Mouse (Mus musculus) ES-E14 (cell line): Measurements from ENCODE around the gene Pold3. TPM values are rescaled to one million over a fixed set of nuclear protein-coding genes. Genes with fewer than 3 reads are reported as not detected.

ENCODE experiments used
- DNase-seq: peaks from one replicate; pipeline ENCODE4 v3.0.0-alpha.2; 2013; ENCODE audit warnings: low read depth, low spot score
- H3K27ac ChIP-seq: 2 replicates; pipeline ENCODE4 v1.5.1; 2012; ENCODE audit warnings: low read depth, mild to moderate bottlenecking, low read length, moderate library complexity, mixed read lengths; ENCODE audit not compliant: poor library complexity, insufficient read depth, severe bottlenecking
- H3K36me3 ChIP-seq: 2 replicates; pipeline ENCODE4 v1.6.1; 2012; ENCODE audit warnings: mild to moderate bottlenecking, low read length, moderate library complexity, mixed read lengths; ENCODE audit not compliant: control insufficient read depth, poor library complexity, insufficient read depth, severe bottlenecking
- H3K4me1 ChIP-seq, 2 experiments: fragments of 150-350 bp in 1 of 2; sonication (generic) in 1 of 2; 2 replicates each; pipeline ENCODE4 v1.6.1; 2012; ENCODE audit warnings: low read length in 2 of 2, mild to moderate bottlenecking in 1 of 2, mixed read lengths in 1 of 2; ENCODE audit not compliant: control insufficient read depth in 2 of 2, insufficient read depth in 2 of 2, poor library complexity in 1 of 2
- H3K4me3 ChIP-seq, 2 experiments: fragments of 150-350 bp in 1 of 2; sonication (generic) in 1 of 2; 2 replicates each; pipeline ENCODE4 v1.5.1; 2012; ENCODE audit warnings: low read length in 2 of 2, low read depth in 1 of 2, mild to moderate bottlenecking in 1 of 2, mixed read lengths in 1 of 2; ENCODE audit not compliant: insufficient read depth in 1 of 2, poor library complexity in 1 of 2, severe bottlenecking in 1 of 2
- H3K9ac ChIP-seq: 2 replicates; pipeline ENCODE4 v1.6.1; 2012; ENCODE audit warnings: low read depth, mild to moderate bottlenecking, low read length, mixed read lengths; ENCODE audit not compliant: poor library complexity, insufficient read depth, severe bottlenecking
- H3K9me3 ChIP-seq: fragments of 150-350 bp; sonication (generic); 2 replicates; pipeline ENCODE4 v1.6.1; 2012; ENCODE audit warnings: low read depth, mild to moderate bottlenecking, low read length; ENCODE audit not compliant: control insufficient read depth, insufficient read depth
- CHD2 ChIP-seq: IDR thresholded peaks from 2 replicates; pipeline ENCODE4 v1.6.1; 2014; ENCODE audit warnings: mild to moderate bottlenecking, low read depth, low read length, inconsistent platforms
- HCFC1 ChIP-seq: IDR thresholded peaks from 2 replicates; pipeline ENCODE4 v1.6.1; 2012; ENCODE audit warnings: low read length, inconsistent platforms, borderline replicate concordance; ENCODE audit not compliant: insufficient read depth
- MAFK ChIP-seq: IDR thresholded peaks from 2 replicates; pipeline ENCODE4 v1.6.1; 2014; ENCODE audit warnings: mild to moderate bottlenecking, low read depth, low read length, inconsistent platforms; ENCODE audit not compliant: insufficient read depth
- ZC3H11A ChIP-seq: IDR thresholded peaks from 2 replicates; pipeline ENCODE4 v1.6.1; 2012; ENCODE audit warnings: low read depth, mild to moderate bottlenecking, inconsistent platforms, low read length, borderline replicate concordance
- ZNF384 ChIP-seq: IDR thresholded peaks from 2 replicates; pipeline ENCODE4 v1.6.1; 2012; ENCODE audit warnings: low read depth, low read length, inconsistent platforms
- in situ Hi-C, 2 experiments: fragments of 600-800 bp; cut with MboI; formaldehyde crosslinking; loops; one replicate each; pipeline ENCODE4 v1.15.1; 2025; ENCODE audit warnings: low sequenced_read_pairs in 2 of 2, inconsistent platforms in 1 of 2; ENCODE audit not compliant: unreplicated experiment in 2 of 2
- total RNA-seq: library from RNA; depleted of rRNA; stranded (reverse); fragments of 300-350 nt; gene quantifications from 2 replicates; pipeline ENCODE4 v1.2.3, GENCODE M21; 2012

The Pold3 gene
- total RNA-seq, 1 experiment: 42.5 TPM

DNA sequence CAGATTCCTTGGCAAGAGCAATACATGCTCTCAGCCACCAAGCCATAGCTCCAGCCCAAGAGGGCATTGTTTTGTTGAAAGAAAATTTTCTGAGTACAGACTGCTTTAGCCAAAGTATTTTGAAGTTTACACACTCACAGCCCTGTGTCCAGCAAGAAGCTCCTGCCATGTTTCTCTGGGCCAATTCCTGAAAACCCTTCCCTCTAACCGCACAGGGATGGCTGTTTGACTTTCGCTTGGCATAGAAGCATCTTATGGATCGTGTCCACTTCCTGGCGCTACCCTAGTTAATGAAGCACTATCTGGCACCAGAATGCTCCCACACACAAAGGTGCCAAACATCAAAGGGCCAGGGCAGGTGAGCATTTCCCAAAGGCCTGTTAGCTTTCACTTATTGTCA is 27.2 kb upstream of the Pold3 start:
- H3K9ac ChIP-seq: no peak overlapping the region
- no peak for DNase-seq
- H3K27ac ChIP-seq: no peak overlapping the region
- H3K36me3 ChIP-seq: no peaks in the 10 kb centered on the region
- no peak for TF ChIP-seq MAFK
- no peak for TF ChIP-seq ZNF384
- TF ChIP-seq HCFC1: no peak
- no peak for TF ChIP-seq ZC3H11A
- TF ChIP-seq CHD2: no peak
- in situ Hi-C loops: no loop called here
- no peaks in the 10 kb centered on the region for H3K9me3 ChIP-seq
- no peak overlapping the region for H3K4me3 ChIP-seq
- H3K4me1 ChIP-seq: peaks cover 0 to 2% of the 10 kb centered on the region in 2 experiments; a peak in 1 of 4 replicates

DNA sequence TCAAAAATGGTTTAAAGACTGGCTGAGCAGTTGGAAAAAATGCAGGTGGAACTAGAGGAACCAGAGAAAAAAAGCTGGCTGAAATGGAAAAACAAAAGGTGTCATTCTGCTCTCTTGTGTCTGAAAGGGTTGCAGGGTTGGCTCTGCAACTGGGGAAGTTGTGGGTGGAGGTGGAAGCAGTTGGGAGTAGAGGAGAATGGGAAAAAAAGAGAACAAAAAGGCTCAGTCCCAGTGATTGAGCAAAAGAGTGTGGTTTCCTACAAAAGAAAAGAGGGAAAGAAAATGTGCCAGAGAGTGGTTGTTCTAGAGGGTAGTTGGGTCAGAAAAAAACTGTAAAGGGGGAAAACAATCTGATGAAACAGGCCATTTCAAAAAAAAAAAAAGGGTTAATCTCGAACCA is 19.2 kb upstream of the Pold3 start:
- Histone ChIP-seq H3K4me3 (no peak overlapping the region), H3K27ac (no peak overlapping the region), H3K9ac (no peak overlapping the region), H3K4me1 (no peaks in the 10 kb centered on the region), H3K9me3 (no peaks in the 10 kb centered on the region), H3K36me3 (no peaks in the 10 kb centered on the region)
- no peak for DNase-seq
- in situ Hi-C loops: no loop called here
- TF ChIP-seq ZC3H11A (no peak), CHD2 (no peak), ZNF384 (no peak), HCFC1 (no peak), MAFK (no peak)

DNA sequence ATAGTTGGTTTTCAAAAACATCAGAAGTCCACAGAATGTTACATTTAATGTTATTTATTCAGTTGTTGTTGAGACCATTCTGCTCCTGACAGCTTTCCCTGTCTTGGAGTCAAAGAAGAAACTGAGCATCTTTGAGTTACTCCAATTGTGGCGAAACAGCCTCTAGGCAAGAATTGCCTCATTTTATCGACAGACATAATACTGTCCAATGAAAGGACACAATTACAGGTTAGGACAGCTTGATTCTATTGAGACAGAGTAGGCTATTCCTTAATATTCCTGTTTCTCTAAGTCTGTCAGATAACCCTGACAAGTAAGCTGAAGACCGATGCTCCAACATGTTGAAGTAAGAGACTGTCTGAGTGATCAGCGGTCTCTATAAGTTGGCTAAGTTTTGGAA is 16.7 kb upstream of the Pold3 start:
- H3K4me3 ChIP-seq: no peak overlapping the region
- TF ChIP-seq ZC3H11A (no peak), MAFK (no peak), CHD2 (no peak), HCFC1 (no peak), ZNF384 (no peak)
- no peaks in the 10 kb centered on the region for H3K9me3 ChIP-seq
- no peak overlapping the region for H3K27ac ChIP-seq
- in situ Hi-C loops: no loop called here
- no peaks in the 10 kb centered on the region for H3K4me1 ChIP-seq
- no peaks in the 10 kb centered on the region for H3K36me3 ChIP-seq
- DNase-seq: no peak
- no peak overlapping the region for H3K9ac ChIP-seq

DNA sequence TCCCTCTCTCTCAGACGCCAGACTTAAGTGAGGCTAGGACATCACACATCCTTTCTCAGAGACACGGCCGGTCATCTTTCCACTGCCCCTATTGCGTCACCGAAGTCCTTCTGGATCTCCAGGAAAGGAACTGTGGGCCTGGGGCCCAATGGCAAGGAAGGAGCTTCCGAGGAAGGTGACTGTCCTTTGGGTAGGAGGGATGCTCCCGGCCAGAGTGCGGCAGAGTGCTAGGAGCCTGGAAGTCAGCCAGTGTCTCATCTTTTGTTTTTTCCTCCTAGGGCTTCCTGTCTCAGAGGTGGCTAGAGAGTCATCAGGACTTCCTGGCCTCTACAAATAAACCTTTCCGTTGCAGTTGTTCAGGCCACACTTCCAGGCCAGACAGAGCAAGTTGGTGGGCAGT is 15.7 kb upstream of the Pold3 start:
- in situ Hi-C loops: no loop called here
- no peak overlapping the region for H3K27ac ChIP-seq
- TF ChIP-seq ZC3H11A (no peak), HCFC1 (no peak), MAFK (no peak), CHD2 (no peak), ZNF384 (no peak)
- no peaks in the 10 kb centered on the region for H3K36me3 ChIP-seq
- H3K9ac ChIP-seq: no peak overlapping the region
- DNase-seq: no peak
- no peaks in the 10 kb centered on the region for H3K9me3 ChIP-seq
- no peak overlapping the region for H3K4me3 ChIP-seq
- H3K4me1 ChIP-seq: no peaks in the 10 kb centered on the region

DNA sequence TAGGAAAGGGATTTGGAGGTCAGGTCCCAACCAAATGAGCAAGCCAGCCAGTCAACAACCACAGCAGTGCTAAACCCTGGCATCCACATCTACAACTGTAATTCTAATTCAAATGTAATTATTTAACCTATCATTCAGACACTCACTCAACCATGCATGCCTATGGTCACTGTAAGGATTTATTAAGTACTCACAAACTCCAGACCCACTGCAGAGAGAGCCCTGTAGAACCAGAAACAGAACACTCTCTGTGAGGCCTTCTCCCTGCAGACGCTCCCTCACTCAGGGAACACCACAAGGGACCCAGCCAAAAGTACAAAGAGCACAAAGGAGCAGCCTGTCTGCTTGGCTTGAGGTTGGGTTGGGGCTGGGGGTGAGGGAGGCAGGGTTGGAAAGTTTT is 11.0 kb upstream of the Pold3 start:
- Histone ChIP-seq H3K9me3 (no peaks in the 10 kb centered on the region), H3K4me3 (no peak overlapping the region), H3K9ac (no peak overlapping the region), H3K4me1 (no peaks in the 10 kb centered on the region), H3K27ac (no peak overlapping the region), H3K36me3 (no peaks in the 10 kb centered on the region)
- no peak for DNase-seq
- TF ChIP-seq CHD2: no peak
- TF ChIP-seq ZC3H11A: no peak
- no peak for TF ChIP-seq MAFK
- no peak for TF ChIP-seq ZNF384
- no peak for TF ChIP-seq HCFC1
- in situ Hi-C loops: no loop called here
